Mouse (Mus musculus) regulatory T cell (primary cell): Measurements from ENCODE around the gene Gm17482.
"Not testable (repeated sequence)": the region's sequence is repeated elsewhere in the genome, so short reads cannot be mapped to it uniquely, and the experiment has no call there.

Source experiments
- in situ Hi-C: fragments of 300-600 bp; cut with MboI, MseI; formaldehyde crosslinking; loops from one replicate; pipeline ENCODE4 v1.15.1; 2025; ENCODE audit warnings: high pct_unique_total_duplicates

Gene Gm17482

DNA sequence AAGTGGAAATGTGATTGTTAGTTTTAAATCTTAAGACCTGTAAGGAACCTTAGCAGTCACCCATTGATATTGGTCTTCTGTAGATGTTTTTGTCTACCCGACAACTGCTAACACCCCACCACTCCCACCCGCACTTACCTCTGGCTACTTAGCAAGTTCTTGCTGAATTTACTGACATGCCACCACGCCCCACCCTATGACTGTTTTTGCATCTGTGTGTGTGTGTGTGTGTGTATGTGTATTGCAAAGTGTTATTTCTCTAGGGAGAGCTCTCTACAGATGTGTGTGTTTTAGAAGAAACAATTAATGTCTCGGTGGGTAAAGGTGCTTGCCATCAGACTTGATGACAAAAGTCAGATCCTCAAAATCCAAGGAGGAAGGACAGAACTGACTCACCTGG, at the start of gene Gm17482:
Gene Gm17482 (plus strand): TSS at position 301 of the 400 bp plus-strand sequence.
- in situ Hi-C loops, result loop anchor here (5.0 kb wide), 1 partner anchor 40 kb away; no protein-coding TSS in a partner anchor

GRCm38 (mm10) chr6:115178826-115179225, 48.3 kb upstream of the Gm17482 start:
- in situ Hi-C loops, result no loop called here

DNA sequence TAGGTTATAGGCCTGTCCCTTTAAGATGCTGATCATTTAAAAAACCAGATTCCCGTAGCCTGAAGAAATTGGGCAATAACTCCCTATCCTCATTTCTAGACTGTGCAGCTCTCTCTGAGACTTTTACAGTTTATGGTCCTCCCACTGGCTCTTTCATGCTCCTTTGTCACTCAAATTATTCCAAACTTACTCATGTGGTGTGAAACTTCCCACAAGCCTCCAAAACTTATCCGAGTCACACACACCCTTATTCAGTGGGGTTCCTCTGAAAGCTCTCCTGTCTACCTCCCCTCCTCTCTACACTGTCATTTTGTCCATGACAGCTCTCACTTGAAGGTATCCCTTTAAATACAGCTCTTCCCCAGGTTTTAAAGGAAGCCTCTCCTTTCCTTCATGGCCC, 46.0 kb upstream of the Gm17482 start:
- in situ Hi-C loops, result no loop called here

- in situ Hi-C loops, result no loop called here
Measured at GRCm38 (mm10) chr6:115191111-115191510, 36.0 kb upstream of the Gm17482 start.

DNA sequence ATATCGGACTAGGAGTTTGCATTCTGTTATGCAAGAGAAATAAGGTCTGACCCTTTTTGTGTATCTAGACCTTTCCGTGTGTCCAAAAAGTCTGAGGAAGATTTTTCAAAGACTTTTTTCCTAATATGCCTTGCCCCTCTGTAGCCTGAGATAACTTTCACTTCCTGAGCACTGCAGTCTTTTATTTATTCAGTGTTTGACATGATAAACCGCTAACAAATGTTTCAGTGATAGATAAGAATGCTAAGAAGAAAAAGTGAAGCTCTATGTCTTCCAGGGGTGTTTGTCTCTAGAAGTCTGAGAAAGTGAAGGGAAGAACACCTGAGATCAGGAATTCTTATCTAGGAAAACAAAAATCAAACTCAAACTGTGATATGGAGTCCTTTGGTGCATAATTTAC, 26.4 kb upstream of the Gm17482 start:
- in situ Hi-C loops, result no loop called here

DNA sequence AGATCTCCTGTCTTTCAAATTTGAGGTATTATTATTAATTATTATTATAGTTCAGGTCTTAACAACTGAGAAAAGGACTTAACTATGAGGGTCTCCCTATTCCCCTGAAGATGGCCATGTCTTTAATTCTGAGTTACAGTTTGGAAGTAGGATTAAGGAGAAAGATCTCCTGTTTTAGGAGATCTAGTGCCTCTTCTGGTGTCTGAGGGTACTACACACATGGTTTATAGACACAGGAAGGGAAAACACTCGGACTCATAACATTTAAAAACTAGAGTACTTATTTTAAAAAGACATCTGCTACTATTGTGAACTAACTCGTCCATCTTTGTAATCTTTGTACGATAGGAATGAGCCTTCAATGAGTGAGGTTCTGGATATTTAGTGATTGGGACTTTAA, 24.1 kb upstream of the Gm17482 start:
- in situ Hi-C loops, result no loop called here

- in situ Hi-C loops, result no loop called here
Measured at GRCm38 (mm10) chr6:115210187-115210586, 17.0 kb upstream of the Gm17482 start.

- in situ Hi-C loops, result no loop called here
Measured at GRCm38 (mm10) chr6:115210820-115211219, 16.3 kb upstream of the Gm17482 start.

GRCm38 (mm10) chr6:115212132-115212903, 14.8 kb upstream of the Gm17482 start:
- in situ Hi-C loops, result no loop called here

DNA sequence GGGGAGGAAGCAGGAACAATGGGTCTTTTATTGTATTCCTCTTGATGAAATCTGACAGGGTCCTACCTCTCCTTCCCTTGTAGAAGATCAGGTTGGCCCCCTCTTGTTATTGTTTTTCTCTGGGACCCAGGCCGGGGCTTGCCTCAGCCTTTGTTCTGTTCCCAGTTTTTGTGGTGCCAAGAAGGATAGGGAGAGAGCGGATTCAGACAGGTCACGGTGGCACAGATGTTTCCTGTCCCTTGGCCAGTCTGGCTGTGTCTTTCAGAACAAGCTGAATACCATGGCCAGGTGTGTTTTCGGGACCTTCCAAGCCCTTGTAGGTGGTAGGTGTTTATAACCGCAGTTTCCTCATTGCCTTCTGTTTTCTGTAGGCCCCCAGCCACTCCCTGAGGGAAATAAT, 14.0 kb upstream of the Gm17482 start:
- in situ Hi-C loops, result no loop called here

GRCm38 (mm10) chr6:115221215-115221641, 5.9 kb upstream of the Gm17482 start:
- in situ Hi-C loops, result no loop called here

DNA sequence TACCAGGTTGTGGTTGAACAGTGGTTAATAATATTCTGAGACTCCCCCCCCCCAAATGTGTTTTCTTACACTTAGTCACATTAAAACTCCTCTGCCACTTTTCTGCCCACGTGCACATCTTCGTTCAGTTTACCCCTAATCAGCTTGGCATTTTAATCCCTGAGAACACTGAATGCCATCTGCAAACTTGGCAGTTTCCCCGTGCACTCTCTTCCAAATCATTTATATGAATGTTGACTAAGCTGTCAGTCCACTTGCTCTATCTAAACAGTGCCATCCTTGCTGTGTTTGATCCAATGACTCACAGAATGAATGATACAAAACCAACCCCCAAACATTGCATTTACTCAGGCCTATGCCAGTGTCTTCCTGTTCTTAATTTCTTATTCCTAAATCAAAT, 1.6 kb upstream of the Gm17482 start:
- in situ Hi-C loops, result loop anchor here (5.0 kb wide), 1 partner anchor 42 kb away; no protein-coding TSS in a partner anchor

GRCm38 (mm10) chr6:115227529-115227928, 386 bp downstream of the Gm17482 start:
- in situ Hi-C loops, result loop anchor here (5.0 kb wide), 1 partner anchor 40 kb away; no protein-coding TSS in a partner anchor

GRCm38 (mm10) chr6:115230557-115230956, 3.4 kb downstream of the Gm17482 start:
- in situ Hi-C loops, result no loop called here

- in situ Hi-C loops, result no loop called here
Measured at GRCm38 (mm10) chr6:115231836-115232235, 4.7 kb downstream of the Gm17482 start.

GRCm38 (mm10) chr6:115232562-115232961, 5.4 kb downstream of the Gm17482 start:
- in situ Hi-C loops, result no loop called here

GRCm38 (mm10) chr6:115238031-115239027, 11.2 kb downstream of the Gm17482 start:
- in situ Hi-C loops, result loop anchor here (5.0 kb wide), 1 partner anchor 299 kb away; no protein-coding TSS in a partner anchor

DNA sequence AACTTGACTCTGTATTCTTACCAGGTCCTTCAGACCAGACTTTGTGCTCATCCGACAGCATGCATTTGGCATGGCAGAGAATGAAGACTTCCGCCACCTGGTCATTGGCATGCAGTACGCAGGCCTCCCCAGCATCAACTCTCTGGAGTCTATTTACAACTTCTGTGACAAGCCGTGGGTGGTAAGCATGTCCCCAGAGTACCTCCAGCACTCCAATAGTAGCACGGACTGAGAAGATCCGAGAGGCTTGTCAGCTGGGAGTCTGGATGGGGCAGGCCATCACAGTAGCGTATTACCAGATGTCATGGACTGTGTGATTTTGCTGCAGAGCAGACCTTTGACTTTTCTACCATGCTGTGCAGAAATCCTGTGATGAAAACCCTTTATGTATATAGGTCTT, 12.2 kb downstream of the Gm17482 start:
- in situ Hi-C loops, result loop anchor here (5.0 kb wide), 1 partner anchor 298 kb away; no protein-coding TSS in a partner anchor

GRCm38 (mm10) chr6:115240431-115240830, 13.3 kb downstream of the Gm17482 start:
- in situ Hi-C loops, result not testable (repeated sequence)

DNA sequence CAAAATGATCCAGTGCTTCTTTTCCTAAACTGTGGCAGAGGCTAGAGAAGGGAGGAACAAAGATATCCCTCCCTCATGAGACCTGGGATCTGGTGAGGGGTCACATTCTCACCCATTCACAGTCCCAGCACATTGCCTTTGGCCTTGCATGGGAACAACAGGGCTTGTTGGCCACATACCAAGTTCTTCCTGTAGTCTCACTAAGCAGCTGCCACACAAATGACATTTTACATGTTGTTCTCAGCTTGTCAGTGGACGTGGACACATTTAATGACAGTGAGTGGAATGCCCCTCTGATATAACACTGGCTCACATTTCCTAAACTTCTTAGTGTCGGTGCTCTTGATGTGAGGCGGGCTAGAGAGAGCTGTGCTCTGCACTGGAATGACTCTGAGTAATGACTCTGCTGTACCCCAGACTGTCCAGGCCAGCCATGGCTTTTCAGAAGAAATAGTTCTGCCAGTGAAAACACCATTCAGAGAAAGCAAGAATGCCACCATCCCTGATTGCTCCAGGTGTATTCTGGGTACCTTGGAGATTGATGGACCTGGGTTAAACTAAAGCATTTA, 14.1 kb downstream of the Gm17482 start:
- in situ Hi-C loops, result no loop called here

GRCm38 (mm10) chr6:115241939-115242338, 14.8 kb downstream of the Gm17482 start:
- in situ Hi-C loops, result no loop called here

- in situ Hi-C loops, result no loop called here
Measured at GRCm38 (mm10) chr6:115244222-115244621, 17.1 kb downstream of the Gm17482 start.
